Mouse (Mus musculus): ENCODE measurements at regions not wholly inside any gene's neighbourhood (a gene's known extent, or its start where the extent isn't known, plus 50 kb on each side); places are given as distances from the start of the nearest gene placed in this dataset.

DNA sequence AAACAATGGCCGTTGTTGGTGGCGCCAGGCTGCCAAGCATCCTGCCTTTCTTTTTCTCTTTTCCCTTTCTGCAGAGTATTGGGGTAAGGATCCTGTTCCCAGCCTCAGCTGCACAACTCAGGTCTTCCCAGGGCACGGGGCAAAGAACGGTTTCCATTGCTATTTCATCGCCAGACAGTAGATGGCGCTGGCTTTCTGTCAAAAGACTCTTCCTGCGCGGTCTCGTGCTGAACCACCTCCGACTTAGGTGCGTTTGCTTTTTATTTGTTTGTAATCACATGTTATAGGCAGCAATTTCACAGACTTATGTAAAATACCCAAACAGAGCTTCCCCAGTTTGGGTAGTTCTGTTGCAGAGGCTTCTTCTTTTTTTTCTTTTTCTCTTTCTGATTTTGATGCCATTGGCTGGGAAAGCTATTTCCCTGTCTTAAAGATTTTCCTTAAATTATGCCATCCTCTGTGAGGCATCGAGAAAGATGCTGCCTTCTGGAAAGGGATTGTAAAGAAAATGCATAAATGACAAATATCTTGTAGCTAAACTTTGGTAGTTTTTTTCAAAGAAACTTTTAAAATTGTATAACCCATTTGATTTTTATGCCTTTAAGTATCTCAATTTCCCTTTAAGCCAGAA is 69.2 kb upstream of the Fam92a start:
- DNase-seq (ENCODE audit: low spot score): peak; percentile 80
- no peaks in the 10 kb centered on the region for H3K36me3 ChIP-seq (ENCODE audit: control insufficient read depth, insufficient read depth, low read length)
- peak overlapping the region; percentile 17 for H3K4me3 ChIP-seq (ENCODE audit: low read depth, low read length)
- 3% methylated on average over 12 of the region's 12 CpGs for WGBS
- no peak overlapping the region for H3K9ac ChIP-seq (ENCODE audit: low read depth, low read length)
- H3K27me3 ChIP-seq (replicated peaks; ENCODE audit: control insufficient read depth, insufficient read depth, low read length): no peaks in the 10 kb centered on the region
- no peak overlapping the region for H3K27ac ChIP-seq (replicated peaks; ENCODE audit: low read depth, low read length)
- no peaks in the 10 kb centered on the region for H3K4me1 ChIP-seq (ENCODE audit: control insufficient read depth, insufficient read depth, low read length)
- H3K9me3 ChIP-seq (ENCODE audit: control insufficient read depth, low read length): no peaks in the 10 kb centered on the region
- H3K4me2 ChIP-seq (ENCODE audit: low read depth, low read length): peak overlapping the region; percentile 47
- ATAC-seq (ENCODE audit: low read depth): no peak; the same call in 1 of the 2 replicates

DNA sequence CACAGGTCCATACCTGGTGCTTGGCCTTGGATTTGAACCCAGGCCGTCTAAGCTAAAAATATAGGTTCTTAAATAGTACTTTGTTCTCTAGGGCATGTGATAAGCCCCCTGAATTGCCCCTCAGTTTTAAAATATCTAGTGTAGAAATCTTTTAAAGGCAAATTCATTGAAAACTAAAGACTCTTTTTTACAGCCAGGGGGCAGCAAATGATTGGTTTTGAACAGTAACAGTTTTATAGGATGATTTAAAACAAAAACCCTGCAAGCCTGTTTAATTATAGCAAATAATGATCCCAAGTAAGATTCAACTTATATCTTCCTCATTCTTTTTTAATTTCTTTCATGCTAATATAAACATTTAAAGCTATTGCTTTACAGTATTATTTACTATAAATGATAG is 58.9 kb upstream of the Fam92a start:
- H3K4me1 ChIP-seq (ENCODE audit: control insufficient read depth, insufficient read depth, low read length): no peaks in the 10 kb centered on the region
- no peak overlapping the region for H3K4me2 ChIP-seq (ENCODE audit: low read depth, low read length)
- H3K9ac ChIP-seq (ENCODE audit: low read depth, low read length): no peak overlapping the region
- no peaks in the 10 kb centered on the region for H3K9me3 ChIP-seq (ENCODE audit: control insufficient read depth, low read length)
- no peaks in the 10 kb centered on the region for H3K36me3 ChIP-seq (ENCODE audit: control insufficient read depth, insufficient read depth, low read length)
- WGBS: 58% methylated on average over 1 of the region's 1 CpGs
- no peak overlapping the region for H3K27ac ChIP-seq (replicated peaks; ENCODE audit: low read depth, low read length)
- H3K4me3 ChIP-seq (ENCODE audit: low read depth, low read length): no peak overlapping the region
- no peaks in the 10 kb centered on the region for H3K27me3 ChIP-seq (replicated peaks; ENCODE audit: control insufficient read depth, insufficient read depth, low read length)
- no peak for ATAC-seq (ENCODE audit: low read depth)
- DNase-seq (ENCODE audit: low spot score): peak; percentile 46

Data from embryonic facial prominence, embryonic 14.5 days (tissue).